Mouse (Mus musculus) stomach, postnatal 0 days (tissue): ENCODE data around the gene Stil. TPM values are rescaled to one million over a fixed set of nuclear protein-coding genes. Genes with fewer than 3 reads are reported as not detected.

Experiments
- ATAC-seq: fragments of 200-750 bp; cut with Nextera tagmentation; 2 replicates; pipeline ENCODE4 v1.8.0; 2017; ENCODE audit not compliant: low FRiP score, low TSS enrichment
- DNase-seq: peaks from one replicate; pipeline ENCODE4 v3.0.0-alpha.2; 2016; ENCODE audit warnings: low spot score
- H3K27ac ChIP-seq: fragments of 300-500 bp; sonication (generic); replicated peaks from 2 replicates; pipeline ENCODE4 v1.5.1; 2014; ENCODE audit warnings: mild to moderate bottlenecking, control low read depth
- H3K27me3 ChIP-seq: fragments of 300-500 bp; sonication (generic); 2 replicates; pipeline ENCODE4 v1.6.1; 2014; ENCODE audit warnings: low read length; ENCODE audit not compliant: control insufficient read depth, insufficient read depth
- H3K36me3 ChIP-seq: fragments of 300-500 bp; sonication (generic); 2 replicates; pipeline ENCODE4 v1.6.1; 2014; ENCODE audit warnings: low read length, mixed read lengths; ENCODE audit not compliant: control insufficient read depth, insufficient read depth
- H3K4me1 ChIP-seq: fragments of 300-500 bp; sonication (generic); replicated peaks from 2 replicates; pipeline ENCODE4 v1.6.1; 2014; ENCODE audit warnings: antibody characterized with exemption; ENCODE audit not compliant: control insufficient read depth, insufficient read depth
- H3K4me2 ChIP-seq: fragments of 300-500 bp; sonication (generic); replicated peaks from 2 replicates; pipeline ENCODE4 v1.6.1; 2014; ENCODE audit warnings: low read depth, mild to moderate bottlenecking, control low read depth, moderate library complexity
- H3K4me3 ChIP-seq: fragments of 300-500 bp; sonication (generic); 2 replicates; pipeline ENCODE4 v1.5.1; 2014; ENCODE audit warnings: low read depth, low read length, control low read depth
- H3K9ac ChIP-seq: fragments of 300-500 bp; sonication (generic); 2 replicates; pipeline ENCODE4 v1.6.1; 2014; ENCODE audit warnings: mild to moderate bottlenecking, low read length, control low read depth, mixed read lengths
- H3K9me3 ChIP-seq: fragments of 300-500 bp; sonication (generic); 2 replicates; pipeline ENCODE4 v1.6.1; 2016; ENCODE audit warnings: low read length; ENCODE audit not compliant: control insufficient read depth
- CTCF ChIP-seq: IDR thresholded peaks from 2 replicates; pipeline ENCODE4 v1.5.1; 2016; ENCODE audit warnings: antibody characterized with exemption, low read depth, mild to moderate bottlenecking, moderate library complexity
- EP300 ChIP-seq: optimal IDR thresholded peaks from 2 replicates; pipeline ENCODE3; 2016; ENCODE audit warnings: antibody characterized with exemption
- WGBS: fragments of 180-500 bp; shearing (Covaris S2); extraction: QIAGEN DNeasy Blood & Tissue Kit; methylation state at CpG from one replicate; pipeline ENCODE4 v1.1.7; 2014; 5-methylcytosine and 5-hydroxymethylcytosine counted together
- polyA plus RNA-seq: library from polyadenylated mRNA; unstranded; fragments of >200 nt; fragmentation: Nextera tagmentation; extraction: Ambion mirVana; gene quantifications from 2 replicates; pipeline ENCODE4 v1.2.1, GENCODE M21; 2015

The Stil gene
- polyA plus RNA-seq, 1 experiment from 2014 or later: 1.7 TPM

- Histone ChIP-seq H3K4me2 (no peak overlapping the region), H3K9me3 (no peaks in the 10 kb centered on the region), H3K4me3 (no peak overlapping the region), H3K36me3 (no peaks in the 10 kb centered on the region), H3K9ac (no peak overlapping the region), H3K4me1 (no peaks in the 10 kb centered on the region), H3K27me3 (no peaks in the 10 kb centered on the region), H3K27ac (no peak overlapping the region)
- whole genome bisulfite sequencing: 35% methylated on average over 10 of the region's 10 CpGs
- DNase-seq (no peak), ATAC-seq (peak; percentile 28; the same call in 1 of the 2 replicates)
- TF ChIP-seq CTCF: no peak
- no peak for TF ChIP-seq EP300
Observed at GRCm38 (mm10) chr4:115078892-115079820, 79.2 kb downstream of the Stil start.

- no peaks in the 10 kb centered on the region for H3K4me1 ChIP-seq
- no peak overlapping the region for H3K9ac ChIP-seq
- WGBS: 35% methylated on average over 5 of the region's 5 CpGs
- H3K4me2 ChIP-seq: no peak overlapping the region
- H3K4me3 ChIP-seq: no peak overlapping the region
- H3K9me3 ChIP-seq: no peaks in the 10 kb centered on the region
- no peak for ATAC-seq
- H3K27ac ChIP-seq: no peak overlapping the region
- TF ChIP-seq EP300 (no peak), CTCF (no peak)
- no peaks in the 10 kb centered on the region for H3K36me3 ChIP-seq
- H3K27me3 ChIP-seq: no peaks in the 10 kb centered on the region
- DNase-seq: no peak
Observed at GRCm38 (mm10) chr4:115079821-115080349, 79.9 kb downstream of the Stil start.

DNA sequence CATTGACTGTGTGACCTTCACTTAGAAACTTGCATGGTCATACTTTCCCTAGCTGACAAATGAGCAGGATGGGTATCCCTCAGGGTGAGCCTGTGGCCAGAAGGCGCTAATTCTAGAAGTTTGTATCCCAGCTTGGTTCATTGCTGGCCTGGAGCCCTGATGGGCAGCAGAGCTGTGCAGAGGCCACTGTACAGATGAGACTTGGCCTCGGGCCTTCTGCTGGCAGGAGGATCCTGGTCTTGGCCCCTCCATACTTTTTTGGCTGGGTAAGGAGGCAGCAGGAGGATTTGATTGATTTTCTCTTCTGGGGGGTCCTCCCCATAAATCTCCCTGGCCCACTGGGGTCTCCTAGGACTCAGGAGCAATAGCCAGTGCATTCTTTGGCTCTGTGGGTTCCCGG is 83.1 kb downstream of the Stil start:
- Histone ChIP-seq H3K9ac (no peak overlapping the region), H3K36me3 (no peaks in the 10 kb centered on the region), H3K27ac (no peak overlapping the region), H3K4me3 (no peak overlapping the region), H3K9me3 (no peaks in the 10 kb centered on the region), H3K4me2 (no peak overlapping the region), H3K27me3 (no peaks in the 10 kb centered on the region), H3K4me1 (no peaks in the 10 kb centered on the region)
- ATAC-seq (no peak), DNase-seq (no peak)
- TF ChIP-seq CTCF (no peak), EP300 (no peak)
- 84% methylated on average over 3 of the region's 3 CpGs for WGBS

GRCm38 (mm10) chr4:115085522-115086095 is 85.7 kb downstream of the Stil start:
- Histone ChIP-seq H3K27ac (no peak overlapping the region), H3K4me2 (no peak overlapping the region), H3K27me3 (no peaks in the 10 kb centered on the region), H3K4me3 (no peak overlapping the region), H3K36me3 (no peaks in the 10 kb centered on the region), H3K4me1 (no peaks in the 10 kb centered on the region), H3K9me3 (no peaks in the 10 kb centered on the region), H3K9ac (no peak overlapping the region)
- 16% methylated on average over 6 of the region's 6 CpGs for WGBS
- TF ChIP-seq CTCF: peak; percentile 98
- no peak for TF ChIP-seq EP300
- ATAC-seq (no peak), DNase-seq (peak; percentile 58)

DNA sequence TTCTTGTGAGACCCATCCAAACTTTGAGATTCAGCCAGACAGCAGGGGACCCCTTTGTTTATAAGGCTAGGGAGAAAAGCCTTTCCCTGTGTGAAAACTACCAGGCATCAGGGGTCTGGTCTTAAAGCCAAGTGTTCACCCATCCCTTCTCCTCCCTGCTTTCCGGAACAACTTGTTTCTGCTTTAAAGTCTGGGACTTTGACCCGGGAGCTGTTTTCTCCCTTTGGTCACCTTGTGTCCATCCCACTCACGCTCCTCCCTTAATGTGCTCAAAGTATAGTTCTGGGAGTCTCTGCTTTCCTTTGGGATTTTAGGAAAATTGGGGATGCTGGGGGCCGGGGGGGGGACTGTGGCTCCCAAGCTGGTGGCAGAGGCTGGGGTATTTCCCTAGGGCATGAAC is 86.3 kb downstream of the Stil start:
- WGBS: 55% methylated on average over 4 of the region's 4 CpGs
- ATAC-seq (no peak), DNase-seq (no peak)
- Histone ChIP-seq H3K36me3 (no peaks in the 10 kb centered on the region), H3K4me2 (no peak overlapping the region), H3K4me1 (no peaks in the 10 kb centered on the region), H3K9ac (no peak overlapping the region), H3K27me3 (no peaks in the 10 kb centered on the region), H3K4me3 (no peak overlapping the region), H3K27ac (no peak overlapping the region), H3K9me3 (no peaks in the 10 kb centered on the region)
- TF ChIP-seq CTCF (no peak), EP300 (no peak)
